Mouse (Mus musculus) cerebellum, adult 2 months (tissue): ENCODE results near the gene Syce3. TPM values are rescaled to one million over a fixed set of nuclear protein-coding genes. Genes with fewer than 3 reads are reported as not detected.

ENCODE experiments used
- DNase-seq, 2 experiments: peaks; one replicate each; pipeline ENCODE4 v3.0.0; 2021
- H3K27ac ChIP-seq: fragments of 200-500 bp; 2 replicates; pipeline ENCODE4 v1.5.1; 2012; ENCODE audit warnings: low read length, control low read depth, inconsistent platforms; ENCODE audit not compliant: insufficient read depth
- H3K27me3 ChIP-seq: fragments of 200-500 bp; 2 replicates; pipeline ENCODE4 v1.6.1; 2012; ENCODE audit warnings: inconsistent platforms, mild to moderate bottlenecking, low read length, moderate library complexity; ENCODE audit not compliant: control insufficient read depth, insufficient read depth
- H3K4me1 ChIP-seq: fragments of 200-500 bp; 2 replicates; pipeline ENCODE4 v1.6.1; 2011; ENCODE audit warnings: low read length; ENCODE audit not compliant: control insufficient read depth, insufficient read depth
- H3K4me3 ChIP-seq: fragments of 200-500 bp; replicated peaks from 2 replicates; pipeline ENCODE3; 2011; ENCODE audit warnings: mild to moderate bottlenecking, low read depth, low read length, control low read depth; ENCODE audit not compliant: insufficient read depth
- CTCF ChIP-seq: fragments of 200-500 bp; IDR thresholded peaks from 2 replicates; pipeline ENCODE4 v1.5.1; 2011; ENCODE audit warnings: low read depth, mild to moderate bottlenecking, control low read depth, low read length, moderate library complexity, borderline replicate concordance; ENCODE audit not compliant: insufficient read depth
- POLR2A ChIP-seq: fragments of 200-500 bp; IDR thresholded peaks from 2 replicates; pipeline ENCODE4 v1.6.1; 2011; ENCODE audit warnings: low read length, control low read depth, borderline replicate concordance; ENCODE audit not compliant: insufficient read depth
- WGBS: fragments of 180-500 bp; shearing (Covaris S2); methylation state at CpG from one replicate; pipeline ENCODE4 v1.1.7; 2018; 5-methylcytosine and 5-hydroxymethylcytosine counted together
- polyA plus RNA-seq: library from polyadenylated mRNA; depleted of rRNA; stranded (reverse); fragments of >200 nt; gene quantifications from 2 replicates; pipeline ENCODE4 v1.2.3, GENCODE M21; 2012; rRNA removed

Gene Syce3
- polyA plus RNA-seq, result not detected in 2 replicates

GRCm38 (mm10) chr15:89410118-89410517 is at the start of gene Syce3:
Syce3 (minus strand) TSS chr15:89410503.
- no peak for DNase-seq
- no peak within 1 kb of the TSS for H3K4me3 ChIP-seq
- TF ChIP-seq CTCF (no peak), POLR2A (no peak)
- H3K27me3 ChIP-seq, result no peaks in the 10 kb centered on the region
- H3K27ac ChIP-seq, result no peak within 1 kb of the TSS
- H3K4me1 ChIP-seq, result no peaks in the 10 kb centered on the region; the same call in 1 of the 2 replicates
- WGBS, result 90% methylated on average over 24 of the region's 24 CpGs

GRCm38 (mm10) chr15:89459821-89460220 is 49.5 kb upstream of the Syce3 start:
- peak; percentile 58 to 67 for DNase-seq
- H3K4me1 ChIP-seq, result peaks cover 33% of the 10 kb centered on the region
- H3K27me3 ChIP-seq, result no peaks in the 10 kb centered on the region
- WGBS, result 10% methylated on average over 7 of the region's 7 CpGs
- H3K27ac ChIP-seq, result peak overlapping the region; percentile 74
- no peak for TF ChIP-seq POLR2A
- no peak for TF ChIP-seq CTCF
- H3K4me3 ChIP-seq, result peak overlapping the region; percentile 33

GRCm38 (mm10) chr15:89458942-89459341 is 48.6 kb upstream of the Syce3 start:
- TF ChIP-seq CTCF (no peak), POLR2A (no peak)
- no peak overlapping the region for H3K27ac ChIP-seq
- WGBS, result 78% methylated on average over 15 of the region's 15 CpGs
- peak in 1 of 2 experiments; percentile 38 for DNase-seq
- H3K27me3 ChIP-seq, result no peaks in the 10 kb centered on the region
- no peak overlapping the region for H3K4me3 ChIP-seq
- H3K4me1 ChIP-seq, result peaks cover 33% of the 10 kb centered on the region

- WGBS, result 13% methylated on average over 6 of the region's 6 CpGs
- Histone ChIP-seq H3K4me1 (peaks cover 36% of the 10 kb centered on the region), H3K4me3 (peak overlapping the region; percentile 82), H3K27me3 (no peaks in the 10 kb centered on the region), H3K27ac (no peak overlapping the region)
- TF ChIP-seq CTCF, result no peak
- TF ChIP-seq POLR2A, result no peak
- DNase-seq, result peak in 1 of 2 experiments; percentile 33
Measured at GRCm38 (mm10) chr15:89455642-89456041, 45.3 kb upstream of the Syce3 start.

- Histone ChIP-seq H3K27ac (peak overlapping the region; percentile 29; the same call in 1 of the 2 replicates), H3K4me1 (peaks cover 31% of the 10 kb centered on the region), H3K27me3 (no peaks in the 10 kb centered on the region), H3K4me3 (peak overlapping the region; percentile 82)
- 7% methylated on average over 6 of the region's 6 CpGs for WGBS
- TF ChIP-seq CTCF (no peak), POLR2A (no peak)
- peak in 1 of 2 experiments; percentile 46 for DNase-seq
Measured at GRCm38 (mm10) chr15:89454857-89455256, 44.6 kb upstream of the Syce3 start.

GRCm38 (mm10) chr15:89453865-89454478 is 43.7 kb upstream of the Syce3 start, which contains the start of gene Mapk8ip2:
Mapk8ip2 (plus strand) TSS chr15:89453913.
- Histone ChIP-seq H3K4me3 (peak within 1 kb of the TSS; percentile 82), H3K27me3 (no peaks in the 10 kb centered on the region), H3K27ac (peak within 1 kb of the TSS; percentile 72), H3K4me1 (peaks cover 24% of the 10 kb centered on the region)
- no peak for TF ChIP-seq CTCF
- peak; percentile 82 for TF ChIP-seq POLR2A
- 1% methylated on average over 53 of the region's 53 CpGs for WGBS
- DNase-seq, result peak; percentile 82 to 86

GRCm38 (mm10) chr15:89452906-89453864 is 42.9 kb upstream of the Syce3 start:
- Histone ChIP-seq H3K4me3 (peak overlapping the region; percentile 82), H3K27ac (peak overlapping the region; percentile 72), H3K27me3 (no peaks in the 10 kb centered on the region), H3K4me1 (peaks cover 19% of the 10 kb centered on the region)
- no peak for TF ChIP-seq CTCF
- TF ChIP-seq POLR2A, result no peak
- 3% methylated on average over 24 of the region's 24 CpGs for WGBS
- no peak for DNase-seq
